Mouse (Mus musculus) left cerebral cortex, adult 11 months (tissue): ENCODE data around the gene Bco1.

Experiments used
- DNase-seq: peaks from one replicate; pipeline ENCODE4 v3.0.0; 2022; ENCODE audit warnings: low spot score

Bco1 gene

DNA sequence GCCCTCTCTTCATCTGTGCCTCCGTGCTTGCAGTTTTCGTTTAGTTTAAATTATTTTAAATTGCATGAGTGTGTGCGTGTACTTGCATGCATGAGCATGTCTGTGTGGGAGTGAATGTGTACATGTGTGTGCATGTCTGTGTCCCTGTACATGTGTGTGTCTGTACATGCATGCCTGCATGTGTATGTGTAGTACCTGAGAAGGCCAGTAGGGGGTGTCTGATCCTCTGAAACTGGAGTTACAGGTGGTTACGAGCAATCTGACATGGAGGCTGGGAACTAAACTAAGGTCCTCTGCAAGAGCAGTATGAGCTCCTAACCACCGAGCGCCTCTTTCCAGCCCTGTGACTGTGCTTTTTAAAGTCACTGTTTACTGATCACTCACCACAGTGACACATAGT is 52.9 kb downstream of the Bco1 start:
- no peak for DNase-seq

- no peak for DNase-seq
These were observed 60.5 kb downstream of the Bco1 start for GRCm38 (mm10) chr8:117156149-117156548.

- DNase-seq, result no peak
These were observed 61.5 kb downstream of the Bco1 start for GRCm38 (mm10) chr8:117156866-117157768.

DNA sequence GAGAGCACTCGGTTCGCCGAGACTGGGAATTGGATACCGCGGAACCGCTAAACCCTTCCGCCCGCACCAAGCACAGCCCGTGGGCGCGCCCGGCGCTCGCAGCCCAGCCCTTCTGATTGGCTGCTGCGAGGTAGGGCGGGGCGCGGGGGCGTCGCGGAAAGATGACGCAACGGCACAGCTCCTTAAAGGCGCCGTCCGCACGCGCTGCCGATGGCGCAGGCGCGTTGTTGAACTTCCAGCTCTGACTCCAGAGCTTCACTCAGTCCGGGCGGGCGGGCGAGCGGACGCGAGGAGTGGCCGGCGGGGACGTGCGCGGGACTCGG is 62.1 kb downstream of the Bco1 start:
- peak; percentile 95 for DNase-seq

- DNase-seq, result peak; percentile 15
These were observed 62.6 kb downstream of the Bco1 start, which contains the start of gene Gan for GRCm38 (mm10) chr8:117158135-117158761. Gene Gan, plus strand, starts transcription at chr8:117158135.

GRCm38 (mm10) chr8:117159031-117159430 is 63.4 kb downstream of the Bco1 start:
- no peak for DNase-seq

GRCm38 (mm10) chr8:117164912-117165311 is 69.3 kb downstream of the Bco1 start:
- DNase-seq, result no peak

GRCm38 (mm10) chr8:117165542-117165941 is 69.9 kb downstream of the Bco1 start:
- DNase-seq, result no peak

DNA sequence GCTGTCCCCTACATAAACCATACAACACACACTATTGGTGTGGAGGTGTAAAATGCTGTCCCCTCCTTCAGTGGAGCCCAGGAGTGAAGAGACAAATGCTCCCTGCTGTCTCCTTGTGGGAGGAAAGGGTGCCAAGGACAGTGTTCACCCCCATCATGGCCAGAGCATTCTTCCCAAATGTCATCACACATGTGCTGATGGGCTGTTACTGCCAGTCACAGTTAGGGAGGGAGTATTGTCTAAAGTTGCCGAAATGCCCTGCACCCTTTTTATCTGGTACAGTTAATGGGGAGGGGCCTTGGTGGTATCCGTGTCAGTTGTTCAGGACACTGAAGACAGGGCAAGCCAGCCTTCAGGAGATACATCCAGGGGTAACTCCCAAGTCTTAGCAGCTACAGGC is 70.9 kb downstream of the Bco1 start:
- DNase-seq, result no peak

DNA sequence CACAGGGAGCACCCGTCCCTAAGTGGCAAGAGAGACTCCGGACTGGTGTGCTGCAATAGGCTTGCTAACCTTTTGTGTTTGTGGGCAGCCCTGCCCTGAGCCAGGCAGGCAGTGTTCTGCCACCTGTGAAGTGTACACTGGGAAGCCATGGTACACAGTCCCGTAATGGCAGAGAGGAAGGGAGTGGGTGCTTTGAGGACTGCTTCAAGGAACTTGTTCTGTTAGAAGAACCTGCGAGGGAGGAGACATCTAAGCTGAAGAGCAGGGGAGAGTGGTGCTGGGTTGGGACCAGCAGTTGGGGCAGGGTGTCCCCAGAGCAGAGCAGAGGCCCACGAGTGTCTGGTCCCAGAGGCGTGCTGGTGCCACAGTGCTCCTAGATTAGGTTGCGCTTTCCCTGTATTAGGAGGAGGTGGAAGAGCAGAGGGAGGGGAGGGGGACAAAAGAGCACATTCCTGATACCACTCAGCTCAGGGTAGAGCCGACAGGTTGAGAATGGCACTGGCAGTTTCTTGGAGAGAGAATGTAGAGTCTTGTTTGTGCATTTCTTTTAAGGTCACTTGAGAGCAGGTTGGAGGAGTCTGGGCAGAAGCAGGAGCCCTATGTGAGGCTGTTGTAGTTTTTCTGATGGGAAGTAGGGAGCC is 71.7 kb downstream of the Bco1 start:
- no peak for DNase-seq

GRCm38 (mm10) chr8:117168378-117168777 is 72.7 kb downstream of the Bco1 start:
- DNase-seq, result no peak

DNA sequence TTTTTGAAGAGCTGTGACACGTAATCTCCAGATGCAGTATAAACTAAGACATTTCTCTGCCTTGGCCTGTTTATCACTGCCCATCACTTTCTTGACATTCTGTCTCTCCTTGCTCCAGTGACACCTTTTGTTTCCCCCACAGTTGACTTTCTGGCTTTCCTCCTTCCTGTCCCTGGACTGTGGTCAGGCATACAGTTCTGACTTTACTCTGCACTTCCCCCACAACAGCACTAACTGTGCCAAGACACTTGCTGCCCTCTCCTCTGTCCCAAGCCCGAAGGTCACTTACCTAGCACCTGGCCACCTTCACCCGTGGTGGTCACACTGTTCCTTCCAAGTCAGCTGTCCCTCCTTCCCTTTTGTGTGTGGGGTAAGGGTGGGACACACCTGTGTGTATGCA is 76.2 kb downstream of the Bco1 start:
- DNase-seq, result no peak

DNA sequence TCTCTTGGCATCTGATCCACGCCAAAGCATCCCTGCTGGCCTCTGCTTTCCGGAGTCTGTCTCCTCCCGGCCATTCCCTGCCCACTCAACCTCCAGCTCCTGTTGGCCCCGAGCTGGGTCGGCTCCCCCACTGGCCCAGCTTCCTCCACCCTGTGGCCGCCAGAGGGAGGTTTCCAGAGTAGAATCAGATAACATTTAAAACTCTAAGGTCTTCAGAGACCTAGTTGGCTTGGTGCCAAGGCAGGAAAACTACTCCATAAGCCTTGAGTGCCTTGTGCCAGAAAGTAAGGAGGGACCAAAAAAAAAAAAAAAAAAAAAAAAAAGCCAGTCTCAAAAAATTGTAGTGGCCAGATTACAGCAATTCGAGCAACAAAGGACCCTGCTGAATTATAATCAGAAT is 77.2 kb downstream of the Bco1 start:
- DNase-seq, result no peak

- DNase-seq, result no peak
These were observed 78.0 kb downstream of the Bco1 start for GRCm38 (mm10) chr8:117173690-117174089.

GRCm38 (mm10) chr8:117174536-117174935 is 78.9 kb downstream of the Bco1 start:
- no peak for DNase-seq

- DNase-seq, result no peak
These were observed 80.7 kb downstream of the Bco1 start for GRCm38 (mm10) chr8:117176308-117176707.

DNA sequence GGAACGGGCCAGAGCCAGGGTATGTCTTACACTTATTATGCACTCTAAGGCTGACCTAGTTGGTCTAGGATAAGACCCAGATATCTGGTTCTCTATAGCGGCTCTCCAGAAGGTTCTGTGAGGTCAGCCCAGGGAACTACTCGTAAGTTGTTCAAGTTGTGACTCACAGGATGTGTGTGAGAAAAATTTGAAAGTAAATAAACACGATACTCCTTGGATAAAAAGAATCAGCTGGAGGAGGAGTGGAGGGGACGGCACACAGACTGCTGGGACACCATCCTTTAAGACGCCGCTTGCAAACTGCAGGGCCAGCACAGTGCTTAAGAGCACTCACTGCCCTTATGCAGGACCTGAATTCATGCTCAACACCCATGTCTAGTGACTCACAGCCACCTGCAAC is 81.6 kb downstream of the Bco1 start:
- DNase-seq, result no peak

DNA sequence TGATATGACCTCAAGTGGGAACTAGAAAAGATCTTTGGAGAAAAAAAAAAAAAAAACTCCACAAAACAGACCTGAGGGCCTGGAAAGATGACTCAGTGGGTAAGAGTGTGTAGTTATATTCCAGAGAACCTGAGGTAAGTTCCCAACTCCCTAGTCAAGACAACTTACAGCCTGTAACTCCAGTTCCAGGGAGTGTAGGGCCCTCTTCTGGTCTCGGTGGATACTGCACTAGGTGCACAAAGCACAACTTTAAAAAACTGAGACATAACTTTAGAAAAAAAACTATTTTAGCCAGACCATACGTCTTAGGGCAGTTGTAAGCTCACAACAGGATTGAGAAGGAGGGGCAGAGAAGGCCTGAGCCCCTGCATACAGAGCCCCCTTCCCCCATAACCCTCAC is 82.4 kb downstream of the Bco1 start:
- DNase-seq, result no peak

- no peak for DNase-seq
These were observed 83.0 kb downstream of the Bco1 start for GRCm38 (mm10) chr8:117178676-117179075.

- DNase-seq, result no peak
These were observed 87.1 kb downstream of the Bco1 start for GRCm38 (mm10) chr8:117182746-117183145.
